Mouse (Mus musculus) bone marrow macrophage, adult 2 months (primary cell): Measurements from ENCODE around the gene Kiz.

Experiments used
- CTCF ChIP-seq: IDR thresholded peaks from 2 replicates; pipeline ENCODE4 v1.5.1; 2012; ENCODE audit warnings: low read depth, mild to moderate bottlenecking, low read length, moderate library complexity
- POLR2A ChIP-seq: IDR thresholded peaks from 2 replicates; pipeline ENCODE4 v1.6.1; 2012; ENCODE audit warnings: mild to moderate bottlenecking, low read depth, low read length, borderline replicate concordance

DNA sequence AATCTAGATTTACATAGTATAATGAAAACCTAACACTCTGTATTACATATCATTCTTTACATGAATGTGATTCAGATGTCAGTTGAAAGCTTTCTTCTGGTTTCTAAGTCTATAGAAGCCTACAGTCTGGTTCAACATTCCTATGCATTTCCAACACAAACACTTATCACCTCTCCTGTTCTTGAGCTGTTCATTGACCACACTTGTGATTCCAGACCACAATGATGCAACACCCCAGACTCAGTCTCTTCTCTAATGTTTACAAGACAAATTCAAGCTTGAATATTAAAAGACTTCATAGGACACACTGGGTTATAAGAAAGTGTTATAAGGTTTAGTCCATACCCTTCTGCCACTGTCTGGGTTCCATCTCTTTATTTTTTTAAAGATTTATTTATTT lies 153.4 kb downstream of the Kiz start:
- TF ChIP-seq POLR2A (no peak), CTCF (no peak)
